Comparison of ENCODE assay signal across 17 mouse cellular contexts in genomic region chr1:118822258-118822657, GRCm38 (mm10).
DNase-seq lines count a peak whose midpoint lies in the region; ATAC-seq and TF ChIP-seq lines count a peak whose summit lies in the region.
"Had no signal": no experiment of that assay in that cellular context is flagged by ENCODE, and none has a peak within 500 bp of the region (broad histone marks: within the 10 kb centered on the region; RNA-seq: fewer than 3 reads in every experiment).

No protein-coding gene starts in this region.

- 0 out of 2 replicates have a peak, but pooled peaks have one; percentile 16 for TF ChIP-seq CTCF in heart, postnatal 0 days (IDR thresholded peaks at IDR 0.05; ENCODE audit: low read depth)
- peak; percentile 42 for TF ChIP-seq CTCF in liver, postnatal 0 days (IDR thresholded peaks at IDR 0.05; ENCODE audit: low read depth)

- H3K27ac ChIP-seq in heart, postnatal 0 days (ENCODE audit: low read depth): no peak overlapping the region
- H3K27ac ChIP-seq in liver, postnatal 0 days (ENCODE audit: low read depth): no peak overlapping the region
- H3K27ac ChIP-seq in liver, embryonic 12.5 days: no peak overlapping the region
- H3K27ac ChIP-seq: kidney, embryonic 15.5 days; liver, embryonic 15.5 days; macrophage; midbrain, embryonic 13.5 days had no signal

- no peak for ATAC-seq in heart, postnatal 0 days (ENCODE audit: insufficient read depth, low read depth)
- ATAC-seq in liver, postnatal 0 days: no peak
- no peak for ATAC-seq in liver, embryonic 12.5 days
- ATAC-seq: CD4-positive, CD25-positive, alpha-beta regulatory T cell, adult 4 months; forebrain, embryonic 14.5 days; midbrain, embryonic 13.5 days had no signal

- H3K9me3 ChIP-seq in heart, postnatal 0 days (replicated peaks; ENCODE audit: control insufficient read depth, low read length): no peaks in the 10 kb centered on the region; the same call in 1 of the 2 replicates
- peaks cover 4% of the 10 kb centered on the region; the same call in 1 of the 2 replicates for H3K9me3 ChIP-seq in liver, postnatal 0 days (ENCODE audit: low read length)
- 0 out of 2 replicates have a peak, but pooled peaks cover 5% of the 10 kb centered on the region for H3K9me3 ChIP-seq in liver, embryonic 12.5 days (replicated peaks)
- H3K9me3 ChIP-seq: kidney, embryonic 15.5 days; liver, embryonic 15.5 days; midbrain, embryonic 13.5 days had no signal

- WGBS in heart, postnatal 0 days: 96% methylated on average over 2 of the region's 2 CpGs
- 79% methylated on average over 2 of the region's 2 CpGs for WGBS in liver, postnatal 0 days (ENCODE audit: insufficient replicate concordance)
- WGBS in liver, embryonic 12.5 days (ENCODE audit: insufficient replicate concordance): 78% methylated on average over 2 of the region's 2 CpGs

- no peaks in the 10 kb centered on the region for H3K36me3 ChIP-seq in heart, postnatal 0 days (replicated peaks; ENCODE audit: control insufficient read depth, insufficient read depth, low read length)
- H3K36me3 ChIP-seq in liver, postnatal 0 days (replicated peaks; ENCODE audit: insufficient read depth, low read length): no peaks in the 10 kb centered on the region
- H3K36me3 ChIP-seq in liver, embryonic 12.5 days: no peaks in the 10 kb centered on the region
- H3K36me3 ChIP-seq: kidney, embryonic 15.5 days; liver, embryonic 15.5 days; midbrain, embryonic 13.5 days had no signal

- no peak overlapping the region for H3K9ac ChIP-seq in heart, postnatal 0 days (replicated peaks; ENCODE audit: low read depth, low read length)
- no peak overlapping the region for H3K9ac ChIP-seq in liver, postnatal 0 days (replicated peaks)
- no peak overlapping the region for H3K9ac ChIP-seq in liver, embryonic 12.5 days
- H3K9ac ChIP-seq: kidney, embryonic 15.5 days; liver, embryonic 15.5 days; midbrain, embryonic 13.5 days had no signal

- TF ChIP-seq EP300 in heart, postnatal 0 days (IDR thresholded peaks at IDR 0.05; ENCODE audit: low read depth): no peak
- no peak for TF ChIP-seq EP300 in liver, postnatal 0 days (IDR thresholded peaks at IDR 0.05; ENCODE audit: low read depth)

- H3K27me3 ChIP-seq in heart, postnatal 0 days (ENCODE audit: control insufficient read depth, insufficient read depth, low read length): no peaks in the 10 kb centered on the region
- H3K27me3 ChIP-seq in liver, postnatal 0 days (ENCODE audit: insufficient read depth, low read length): no peaks in the 10 kb centered on the region
- H3K27me3 ChIP-seq in liver, embryonic 12.5 days (replicated peaks): no peaks in the 10 kb centered on the region
- H3K27me3 ChIP-seq: liver, embryonic 15.5 days; midbrain, embryonic 13.5 days had no signal

- DNase-seq in heart, postnatal 0 days (ENCODE audit: low spot score): no peak
- no peak for DNase-seq in heart, adult 11 months
- DNase-seq in liver, postnatal 0 days: no peak
- DNase-seq in ES-CJ7 (ENCODE audit: low read depth, low spot score): peak; percentile 64
- peak; percentile 1 for DNase-seq in induced T-regulatory cell, adult 2 months (ENCODE audit: low read depth)
- no peak for DNase-seq in left cerebral cortex, adult 9 months (ENCODE audit: low spot score in 2 of 2)
- DNase-seq: adrenal gland, adult 2 months; cerebellum, adult 8-10 months; heart, adult 18-20 months; heart, postnatal 14 days had no signal

- H3K4me1 ChIP-seq in heart, postnatal 0 days (ENCODE audit: control insufficient read depth, insufficient read depth): no peaks in the 10 kb centered on the region
- H3K4me1 ChIP-seq in liver, postnatal 0 days (ENCODE audit: insufficient read depth): no peaks in the 10 kb centered on the region
- no peaks in the 10 kb centered on the region for H3K4me1 ChIP-seq in liver, embryonic 12.5 days
- H3K4me1 ChIP-seq: liver, embryonic 15.5 days; midbrain, embryonic 13.5 days had no signal

- no peak overlapping the region for H3K4me3 ChIP-seq in heart, postnatal 0 days (ENCODE audit: low read depth, low read length)
- H3K4me3 ChIP-seq in liver, postnatal 0 days (ENCODE audit: low read depth, low read length): no peak overlapping the region
- no peak overlapping the region for H3K4me3 ChIP-seq in liver, embryonic 12.5 days
- H3K4me3 ChIP-seq: kidney, embryonic 15.5 days; liver, embryonic 15.5 days; midbrain, embryonic 13.5 days had no signal

- H3K4me2 ChIP-seq in heart, postnatal 0 days (ENCODE audit: low read depth, low read length): no peak overlapping the region
- no peak overlapping the region for H3K4me2 ChIP-seq in liver, postnatal 0 days (ENCODE audit: low read depth, low read length)
- no peak overlapping the region for H3K4me2 ChIP-seq in liver, embryonic 12.5 days
- H3K4me2 ChIP-seq: kidney, embryonic 15.5 days; liver, embryonic 15.5 days; midbrain, embryonic 13.5 days had no signal

Comparison
In these comparisons a context has a peak if more than half of its experiments do, and no peak if none do; other contexts are left out.
1. DNase-seq: peak in ES-CJ7 (single experiment) and induced T-regulatory cell, adult 2 months (single experiment); none in heart, postnatal 0 days (single experiment), heart, adult 11 months (single experiment), liver, postnatal 0 days (single experiment) and left cerebral cortex, adult 9 months (0 of 2).